Mouse (Mus musculus) hematopoietic stem cell, adult 5-6 weeks (primary cell): ENCODE measurements at regions not wholly inside any gene's neighbourhood (a gene's known extent, or its start where the extent isn't known, plus 50 kb on each side); places are given as distances from the start of the nearest gene placed in this dataset.

Experiments
- ATAC-seq, 2 experiments: fragments of 125-278 bp in 1 of 2; replicated peaks in 1 of 2; 2 replicates each; pipeline ENCODE4 v1.8.0; 2016 to 2017; ENCODE audit warnings: inconsistent platforms in 2 of 2, mild to moderate bottlenecking in 2 of 2, moderate number of reproducible peaks in 2 of 2, low read depth in 1 of 2, moderate TSS enrichment in 1 of 2; ENCODE audit not compliant: low FRiP score in 2 of 2, poor library complexity in 2 of 2, severe bottlenecking in 2 of 2, insufficient read depth in 1 of 2, low TSS enrichment in 1 of 2

- ATAC-seq = no peak
Observed at GRCm38 (mm10) chr15:50942429-50942828, 2942.3 kb upstream of the Gm7489 start.

GRCm38 (mm10) chr15:50944976-50945375 is 2939.7 kb upstream of the Gm7489 start:
- ATAC-seq = no peak

GRCm38 (mm10) chr15:50959109-50959508 is 2925.6 kb upstream of the Gm7489 start:
- ATAC-seq = no peak

GRCm38 (mm10) chr15:50963606-50964005 is 2921.1 kb upstream of the Gm7489 start:
- ATAC-seq = no peak

GRCm38 (mm10) chr15:50964236-50964635 is 2920.5 kb upstream of the Gm7489 start:
- ATAC-seq = no peak

- no peak for ATAC-seq
Observed at GRCm38 (mm10) chr15:50967176-50967575, 2917.5 kb upstream of the Gm7489 start.

- no peak for ATAC-seq
Observed at GRCm38 (mm10) chr15:50970637-50971036, 2914.1 kb upstream of the Gm7489 start.

- no peak for ATAC-seq
Observed at GRCm38 (mm10) chr15:50972593-50972992, 2912.1 kb upstream of the Gm7489 start.

- ATAC-seq = no peak
Observed at GRCm38 (mm10) chr15:50974002-50974754, 2910.5 kb upstream of the Gm7489 start.

GRCm38 (mm10) chr15:50989457-50989856 is 2895.2 kb upstream of the Gm7489 start:
- no peak for ATAC-seq

GRCm38 (mm10) chr15:50991667-50992066 is 2893.0 kb upstream of the Gm7489 start:
- no peak for ATAC-seq

- ATAC-seq = no peak
Observed at GRCm38 (mm10) chr15:50992246-50992645, 2892.5 kb upstream of the Gm7489 start.

- ATAC-seq = no peak
Observed at GRCm38 (mm10) chr15:50993121-50993520, 2891.6 kb upstream of the Gm7489 start.

- ATAC-seq = no peak
Observed at GRCm38 (mm10) chr15:50995688-50996087, 2889.0 kb upstream of the Gm7489 start.

GRCm38 (mm10) chr15:50996296-50996695 is 2888.4 kb upstream of the Gm7489 start:
- ATAC-seq = no peak

GRCm38 (mm10) chr15:50997209-50997763 is 2887.4 kb upstream of the Gm7489 start:
- peak; percentile 97 to 99 for ATAC-seq

- ATAC-seq = no peak
Observed at GRCm38 (mm10) chr15:51038968-51039367, 2845.7 kb upstream of the Gm7489 start.

- no peak for ATAC-seq
Observed at GRCm38 (mm10) chr15:51070538-51070937, 2814.2 kb upstream of the Gm7489 start.

GRCm38 (mm10) chr15:51071132-51071656 is 2813.5 kb upstream of the Gm7489 start:
- ATAC-seq = no peak
